Mouse (Mus musculus) neural tube, embryonic 12.5 days (tissue): ENCODE results near the gene Ezh1. TPM values are rescaled to one million over a fixed set of nuclear protein-coding genes. Genes with fewer than 3 reads are reported as not detected.

Source experiments
- ATAC-seq: fragments of 200-750 bp; cut with Nextera tagmentation; 2 replicates; pipeline ENCODE4 v1.8.0; 2017; ENCODE audit warnings: low read depth, mild to moderate bottlenecking, moderate TSS enrichment, moderate library complexity; ENCODE audit not compliant: low FRiP score
- H3K27ac ChIP-seq: fragments of 300-500 bp; sonication (generic); 2 replicates; pipeline ENCODE4 v1.5.1; 2016
- H3K27me3 ChIP-seq: fragments of 300-500 bp; sonication (generic); replicated peaks from 2 replicates; pipeline ENCODE4 v1.6.1; 2016; ENCODE audit warnings: mild to moderate bottlenecking
- H3K36me3 ChIP-seq: fragments of 300-500 bp; sonication (generic); 2 replicates; pipeline ENCODE4 v1.6.1; 2016; ENCODE audit warnings: mild to moderate bottlenecking
- H3K4me1 ChIP-seq: fragments of 300-500 bp; sonication (generic); 2 replicates; pipeline ENCODE4 v1.6.1; 2016
- H3K4me2 ChIP-seq: fragments of 300-500 bp; sonication (generic); replicated peaks from 2 replicates; pipeline ENCODE4 v1.6.1; 2016; ENCODE audit warnings: mild to moderate bottlenecking
- H3K4me3 ChIP-seq: fragments of 300-500 bp; sonication (generic); 2 replicates; pipeline ENCODE4 v1.5.1; 2016
- H3K9ac ChIP-seq: fragments of 300-500 bp; sonication (generic); 2 replicates; pipeline ENCODE4 v1.6.1; 2016; ENCODE audit warnings: mild to moderate bottlenecking
- H3K9me3 ChIP-seq: fragments of 300-500 bp; sonication (generic); 2 replicates; pipeline ENCODE4 v1.6.1; 2016; ENCODE audit warnings: mild to moderate bottlenecking
- WGBS: fragments of 180-500 bp; shearing (Covaris S2); methylation state at CpG from one replicate; pipeline ENCODE4 v1.1.7; 2016; 5-methylcytosine and 5-hydroxymethylcytosine counted together
- polyA plus RNA-seq: library from polyadenylated mRNA; unstranded; fragments of >200 nt; fragmentation: Nextera tagmentation; extraction: Ambion mirVana; gene quantifications from 2 replicates; pipeline ENCODE4 v1.2.1, GENCODE M21; 2016

The Ezh1 gene
- 14.1 and 14.3 TPM in 2 replicates for polyA plus RNA-seq

DNA sequence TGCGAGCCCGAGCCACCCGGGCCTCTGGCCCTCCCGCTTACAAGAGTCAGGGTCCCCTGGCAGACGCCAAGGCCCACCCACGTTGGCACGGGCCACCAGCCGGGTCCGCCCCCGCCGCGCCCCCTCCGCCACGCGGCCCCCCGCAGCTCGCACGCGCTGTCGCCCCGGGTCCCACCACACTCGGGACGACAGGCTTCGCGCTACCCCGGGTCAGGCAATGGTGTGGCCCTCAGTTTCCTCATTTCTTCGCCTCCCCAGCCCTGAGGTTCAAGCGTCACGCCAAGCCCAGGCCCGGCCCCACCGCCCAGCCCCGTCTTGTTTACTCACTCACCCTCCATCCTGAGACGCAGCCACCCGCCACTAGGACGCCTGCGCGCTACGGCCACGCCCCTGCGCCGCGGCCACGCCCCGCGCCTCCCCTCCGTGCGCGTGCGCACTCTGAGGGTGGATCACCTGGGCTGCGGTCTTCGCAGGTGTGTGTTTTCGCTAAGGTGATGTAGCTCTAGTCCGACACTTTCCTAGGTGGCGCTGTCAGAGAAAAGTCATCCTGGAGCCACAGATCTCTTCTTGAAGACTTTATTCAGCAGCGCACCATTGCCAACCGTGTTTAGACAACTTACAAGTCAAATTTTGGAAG is at the start of gene Ezh1:
Gene Ezh1 (minus strand): TSS at position 399 of the 637 bp plus-strand sequence.
- H3K27me3 ChIP-seq, result no peaks in the 10 kb centered on the region
- H3K9me3 ChIP-seq, result no peaks in the 10 kb centered on the region
- WGBS, result 2% methylated on average over 56 of the region's 56 CpGs
- H3K4me2 ChIP-seq, result peak within 1 kb of the TSS; percentile 97
- ATAC-seq, result peak; percentile 83
- no peak within 1 kb of the TSS for H3K27ac ChIP-seq
- peak within 1 kb of the TSS; percentile 81 for H3K4me3 ChIP-seq
- peak within 1 kb of the TSS; percentile 85 for H3K9ac ChIP-seq
- H3K36me3 ChIP-seq, result no peaks in the 10 kb centered on the region
- peaks cover 17% of the 10 kb centered on the region; the same call in 1 of the 2 replicates for H3K4me1 ChIP-seq

DNA sequence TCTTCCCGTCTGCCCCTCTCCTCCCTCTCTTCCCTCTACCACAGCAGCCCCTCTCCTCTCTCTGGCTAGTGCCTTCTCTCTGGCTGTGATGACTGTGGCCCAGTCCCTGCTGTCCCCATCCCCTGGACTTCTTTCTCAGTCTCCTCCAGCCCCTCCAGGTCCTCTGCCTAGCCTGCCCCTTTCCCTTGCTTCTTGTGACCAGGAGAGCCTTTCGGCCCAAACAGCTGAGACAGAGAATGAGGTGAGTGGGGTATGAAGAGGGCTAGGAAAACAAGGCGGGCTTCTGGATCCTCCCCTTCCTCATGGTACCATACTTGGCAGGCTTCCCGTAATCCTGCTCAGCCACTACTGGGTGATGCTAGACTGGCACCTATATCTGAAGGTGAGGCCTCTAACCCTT is 49.0 kb upstream of the Ezh1 start:
- Histone ChIP-seq H3K27ac (no peak overlapping the region), H3K36me3 (0 out of 2 replicates have a peak, but pooled peaks cover 6% of the 10 kb centered on the region), H3K4me1 (peaks cover 24% of the 10 kb centered on the region), H3K9ac (no peak overlapping the region), H3K27me3 (no peaks in the 10 kb centered on the region), H3K4me3 (no peak overlapping the region), H3K4me2 (no peak overlapping the region), H3K9me3 (no peaks in the 10 kb centered on the region)
- 74% methylated on average over 4 of the region's 4 CpGs for WGBS
- no peak for ATAC-seq

DNA sequence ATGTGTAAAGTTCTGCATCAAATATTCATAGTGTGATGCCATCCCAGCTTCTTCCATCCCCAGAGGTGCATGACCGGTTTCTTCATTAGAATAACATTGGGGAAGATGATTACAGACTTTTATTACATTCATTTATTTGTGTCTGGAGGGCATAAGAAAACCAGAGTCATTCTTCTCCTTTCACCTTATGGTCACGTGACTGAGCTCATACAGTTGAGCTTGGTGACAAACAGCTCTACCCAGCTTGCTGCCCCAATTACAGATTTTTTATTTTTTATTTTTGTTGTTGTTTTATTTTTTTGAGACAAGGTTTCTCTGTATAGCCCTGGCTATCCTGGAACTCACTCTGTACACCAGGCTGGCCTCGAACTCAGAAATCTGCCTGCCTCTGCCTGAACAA is 46.2 kb upstream of the Ezh1 start:
- WGBS, result 86% methylated on average over 3 of the region's 3 CpGs
- H3K36me3 ChIP-seq, result 0 out of 2 replicates have a peak, but pooled peaks cover 6% of the 10 kb centered on the region
- H3K9me3 ChIP-seq, result no peaks in the 10 kb centered on the region
- H3K4me3 ChIP-seq, result no peak overlapping the region
- H3K9ac ChIP-seq, result no peak overlapping the region
- H3K4me1 ChIP-seq, result peaks cover 15% of the 10 kb centered on the region
- ATAC-seq, result no peak
- peaks cover 12% of the 10 kb centered on the region; the same call in 1 of the 2 replicates for H3K27me3 ChIP-seq
- H3K27ac ChIP-seq, result no peak overlapping the region
- H3K4me2 ChIP-seq, result no peak overlapping the region

DNA sequence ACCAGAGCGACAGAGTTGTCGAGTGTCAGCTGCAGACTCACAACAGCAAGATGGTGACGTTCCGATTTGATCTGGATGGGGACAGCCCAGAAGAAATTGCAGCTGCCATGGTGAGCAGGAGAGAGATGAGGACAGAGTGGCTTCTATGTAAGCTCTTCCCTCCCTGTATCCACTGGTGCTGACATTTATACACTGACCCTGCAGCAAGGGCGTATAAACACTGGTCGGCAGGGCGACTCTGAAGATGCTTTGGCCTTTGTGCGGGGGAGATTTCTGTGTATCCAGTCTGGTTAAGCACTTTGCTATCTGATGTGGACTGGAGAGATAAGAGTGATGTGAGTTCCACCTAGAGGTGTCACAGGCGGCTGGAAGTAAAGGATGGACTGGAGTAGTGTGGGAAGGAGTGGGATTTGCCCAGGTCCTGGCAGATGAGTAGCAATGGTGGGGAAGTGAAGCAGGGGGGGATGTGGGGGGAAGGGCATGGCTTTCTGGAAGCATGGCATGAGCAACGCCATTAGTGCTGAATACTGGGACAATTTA is 43.4 kb upstream of the Ezh1 start:
- Histone ChIP-seq H3K9ac (no peak overlapping the region), H3K4me1 (peaks cover 7% of the 10 kb centered on the region), H3K9me3 (no peaks in the 10 kb centered on the region), H3K27me3 (peaks cover 33% of the 10 kb centered on the region), H3K27ac (no peak overlapping the region), H3K4me2 (no peak overlapping the region), H3K36me3 (no peaks in the 10 kb centered on the region), H3K4me3 (no peak overlapping the region)
- no peak for ATAC-seq
- 38% methylated on average over 10 of the region's 10 CpGs for WGBS

DNA sequence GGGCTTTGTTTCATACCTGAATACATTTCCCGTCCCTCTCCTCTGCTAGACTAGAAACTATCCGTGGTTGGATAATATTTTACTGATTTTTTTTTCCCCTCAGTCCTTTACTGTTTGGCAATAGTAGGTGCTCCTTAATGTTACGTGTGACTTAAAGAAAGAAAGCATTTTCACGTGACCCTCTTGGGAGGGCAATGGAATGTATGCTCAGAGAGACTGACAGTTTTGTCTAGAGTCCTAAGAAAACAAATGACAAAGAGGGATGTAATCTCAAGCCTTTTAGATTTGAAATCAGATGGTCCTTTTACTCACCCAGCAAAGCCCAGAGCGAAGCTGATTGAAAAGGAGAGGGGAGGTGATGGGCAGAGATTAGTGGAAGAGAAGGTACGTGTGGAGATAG is 39.6 kb upstream of the Ezh1 start:
- ATAC-seq, result no peak

DNA sequence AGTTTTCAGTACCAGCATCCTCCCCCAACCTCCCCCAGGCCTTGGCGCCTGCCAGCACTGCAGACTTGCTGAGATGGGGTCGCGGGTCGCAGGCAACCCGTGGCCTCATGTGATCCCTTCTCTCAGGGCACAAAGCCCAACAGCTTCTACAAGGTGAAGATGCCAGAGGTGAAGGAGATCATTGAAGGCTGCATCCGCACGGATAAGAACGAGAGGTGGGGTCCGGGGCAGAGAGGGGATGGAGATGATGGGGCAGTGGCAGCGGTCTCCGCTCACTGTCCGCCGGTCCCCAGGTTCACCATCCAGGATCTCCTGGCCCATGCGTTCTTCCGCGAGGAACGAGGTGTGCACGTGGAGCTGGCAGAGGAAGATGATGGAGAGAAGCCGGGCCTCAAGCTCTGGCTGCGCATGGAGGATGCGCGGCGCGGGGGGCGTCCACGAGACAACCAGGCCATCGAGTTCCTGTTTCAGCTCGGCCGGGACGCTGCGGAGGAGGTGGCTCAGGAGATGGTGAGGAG is 38.8 kb upstream of the Ezh1 start:
- peak overlapping the region; percentile 27 for H3K4me3 ChIP-seq
- 2% methylated on average over 31 of the region's 31 CpGs for WGBS
- no peak for ATAC-seq
- H3K27me3 ChIP-seq, result peaks cover 71% of the 10 kb centered on the region
- H3K27ac ChIP-seq, result no peak overlapping the region
- peak overlapping the region; percentile 22; the same call in 1 of the 2 replicates for H3K9ac ChIP-seq
- H3K9me3 ChIP-seq, result no peaks in the 10 kb centered on the region
- peak overlapping the region; percentile 61 for H3K4me2 ChIP-seq
- peaks cover 42% of the 10 kb centered on the region for H3K4me1 ChIP-seq
- H3K36me3 ChIP-seq, result no peaks in the 10 kb centered on the region

More for the DNA sequence above, 39.6 kb upstream of the Ezh1 start:
- H3K27ac ChIP-seq, result no peak overlapping the region
- no peak overlapping the region for H3K4me2 ChIP-seq
- H3K9me3 ChIP-seq, result no peaks in the 10 kb centered on the region
- no peak overlapping the region for H3K9ac ChIP-seq
- no peaks in the 10 kb centered on the region for H3K36me3 ChIP-seq
- H3K4me3 ChIP-seq, result no peak overlapping the region
- peaks cover 69% of the 10 kb centered on the region for H3K27me3 ChIP-seq
- WGBS, result 31% methylated on average over 6 of the region's 6 CpGs
- H3K4me1 ChIP-seq, result peaks cover 33% of the 10 kb centered on the region

DNA sequence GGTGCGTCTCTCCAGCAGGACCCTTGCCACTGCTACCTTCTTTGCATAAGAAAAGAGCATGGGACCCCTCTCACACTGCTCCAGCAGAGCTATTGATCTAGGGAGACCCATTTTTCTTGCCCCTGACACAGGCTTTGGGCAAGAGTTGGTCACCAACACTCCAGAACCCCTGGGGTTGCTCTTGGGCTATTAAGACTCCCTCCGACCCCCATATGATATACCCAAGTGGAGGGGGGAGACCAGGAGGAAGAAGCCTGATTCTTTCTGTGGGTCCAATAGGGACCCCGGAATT is 37.7 kb upstream of the Ezh1 start:
- Histone ChIP-seq H3K27me3 (peaks cover 69% of the 10 kb centered on the region), H3K9me3 (no peaks in the 10 kb centered on the region), H3K4me1 (peaks cover 53% of the 10 kb centered on the region), H3K9ac (no peak overlapping the region), H3K4me3 (no peak overlapping the region), H3K36me3 (no peaks in the 10 kb centered on the region; the same call in 1 of the 2 replicates), H3K4me2 (peak overlapping the region; percentile 95; the same call in 1 of the 2 replicates), H3K27ac (no peak overlapping the region)
- WGBS, result 5% methylated on average over 3 of the region's 3 CpGs
- no peak for ATAC-seq

DNA sequence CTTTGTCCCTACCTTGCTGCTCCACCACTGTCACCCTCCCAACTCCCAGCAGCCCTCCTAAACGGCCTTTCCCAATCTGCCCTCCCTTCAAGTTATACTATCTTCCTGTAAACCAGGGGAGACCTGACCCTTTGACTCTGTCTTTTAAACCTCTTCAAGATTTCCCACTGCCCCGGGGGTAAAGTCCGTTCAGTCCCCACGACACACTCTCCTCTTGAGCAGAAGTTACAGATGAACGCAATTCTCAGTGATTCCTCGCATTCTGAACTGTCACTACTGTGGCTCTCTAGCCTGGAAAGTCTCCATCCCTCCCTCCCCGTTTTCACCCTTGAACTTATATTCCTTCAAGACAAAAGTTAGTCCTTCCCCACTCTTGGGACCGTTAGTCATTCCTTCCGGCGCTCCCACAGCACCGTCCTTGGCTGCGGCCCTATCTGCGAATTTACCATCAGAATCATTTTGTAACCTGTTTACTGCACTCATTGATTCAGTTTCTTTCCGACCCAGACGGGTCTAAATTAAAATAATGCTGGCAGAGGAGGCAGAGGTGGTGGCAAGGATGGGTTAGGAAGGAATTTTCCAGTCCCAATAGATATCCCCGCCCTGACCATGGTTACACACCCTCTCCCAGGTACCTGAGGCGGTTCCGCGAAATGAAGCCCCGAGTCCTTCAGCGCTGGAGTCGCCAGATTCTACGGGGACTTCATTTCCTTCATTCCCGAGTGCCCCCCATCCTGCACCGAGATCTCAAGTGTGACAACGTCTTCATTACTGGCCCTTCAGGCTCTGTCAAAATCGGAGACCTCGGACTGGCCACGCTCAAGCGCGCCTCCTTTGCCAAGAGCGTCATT is 37.1 kb upstream of the Ezh1 start:
- peaks cover 64% of the 10 kb centered on the region for H3K27me3 ChIP-seq
- no peak overlapping the region for H3K9ac ChIP-seq
- H3K27ac ChIP-seq, result no peak overlapping the region
- WGBS, result 3% methylated on average over 32 of the region's 32 CpGs
- H3K4me2 ChIP-seq, result peak overlapping the region; percentile 95
- H3K9me3 ChIP-seq, result no peaks in the 10 kb centered on the region
- peaks cover 58% of the 10 kb centered on the region for H3K4me1 ChIP-seq
- ATAC-seq, result no peak
- H3K4me3 ChIP-seq, result no peak overlapping the region
- peaks cover 4% of the 10 kb centered on the region; the same call in 1 of the 2 replicates for H3K36me3 ChIP-seq

DNA sequence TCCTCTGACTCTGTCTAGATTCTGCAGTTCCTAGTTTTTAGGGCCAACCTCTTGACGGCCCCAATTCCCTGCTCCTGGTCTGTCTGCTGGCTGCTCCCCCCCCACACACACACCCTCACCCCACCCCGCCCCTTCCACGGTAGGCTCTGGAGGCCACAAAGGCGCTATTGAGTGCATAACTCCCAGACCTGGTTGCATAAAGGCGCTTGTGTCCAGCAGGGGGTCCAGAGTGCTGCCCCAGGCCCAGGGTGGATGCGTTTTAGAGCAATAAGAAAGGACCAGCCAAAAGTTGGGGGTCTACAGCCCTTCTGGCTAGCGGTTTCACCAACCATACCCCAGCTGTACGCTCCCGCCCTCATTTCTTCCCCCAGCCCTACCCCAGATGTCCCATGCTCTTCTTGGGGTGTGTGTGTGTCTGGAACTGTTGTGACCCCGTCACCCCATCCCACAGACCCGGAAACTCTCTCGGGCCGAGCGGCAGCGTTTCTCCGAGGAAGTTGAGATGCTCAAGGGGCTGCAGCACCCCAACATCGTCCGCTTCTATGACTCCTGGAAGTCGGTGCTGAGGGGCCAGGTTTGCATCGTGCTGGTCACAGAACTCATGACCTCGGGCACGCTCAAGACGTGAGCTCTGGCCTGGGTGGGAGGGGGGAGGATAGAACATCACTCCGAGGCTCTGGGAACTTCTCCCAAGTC is 36.2 kb upstream of the Ezh1 start:
- peak overlapping the region; percentile 95 for H3K4me2 ChIP-seq
- H3K4me3 ChIP-seq, result peak overlapping the region; percentile 45
- peaks cover 59% of the 10 kb centered on the region for H3K27me3 ChIP-seq
- H3K4me1 ChIP-seq, result peaks cover 58% of the 10 kb centered on the region
- no peak overlapping the region for H3K27ac ChIP-seq
- peaks cover 4% of the 10 kb centered on the region; the same call in 1 of the 2 replicates for H3K36me3 ChIP-seq
- WGBS, result 1% methylated on average over 24 of the region's 24 CpGs
- no peaks in the 10 kb centered on the region for H3K9me3 ChIP-seq
- ATAC-seq, result no peak
- H3K9ac ChIP-seq, result no peak overlapping the region

DNA sequence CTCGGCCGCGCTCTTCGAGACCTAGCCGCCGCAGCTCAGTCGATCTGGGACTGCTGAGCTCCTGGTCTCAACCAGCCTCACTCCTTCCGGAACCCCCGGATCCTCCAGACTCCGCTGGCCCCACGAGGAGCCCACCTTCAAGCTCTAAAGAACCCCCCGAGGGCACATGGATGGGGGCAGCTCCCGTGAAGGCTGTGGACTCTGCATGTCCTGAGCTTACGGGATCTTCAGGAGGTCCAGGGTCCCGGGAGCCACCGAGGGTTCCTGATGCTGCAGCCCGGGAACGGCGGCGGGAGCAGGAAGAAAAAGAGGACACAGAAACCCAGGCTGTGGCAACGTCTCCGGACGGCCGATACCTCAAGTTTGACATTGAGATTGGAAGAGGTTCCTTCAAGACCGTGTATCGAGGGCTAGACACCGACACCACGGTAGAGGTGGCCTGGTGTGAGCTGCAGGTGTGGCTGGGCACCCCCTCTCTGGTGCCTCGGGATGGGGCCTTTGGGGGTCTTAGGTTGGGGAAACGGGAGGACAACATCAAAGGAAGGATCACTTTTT is 34.6 kb upstream of the Ezh1 start:
- Histone ChIP-seq H3K4me2 (peak overlapping the region; percentile 95), H3K36me3 (peaks cover 7% of the 10 kb centered on the region; the same call in 1 of the 2 replicates), H3K4me1 (peaks cover 58% of the 10 kb centered on the region), H3K27ac (no peak overlapping the region), H3K4me3 (peak overlapping the region; percentile 45), H3K9ac (peak overlapping the region; percentile 72), H3K27me3 (peaks cover 51% of the 10 kb centered on the region), H3K9me3 (no peaks in the 10 kb centered on the region)
- peak; percentile 35 for ATAC-seq
- WGBS, result under 1% methylated on average over 30 of the region's 30 CpGs

DNA sequence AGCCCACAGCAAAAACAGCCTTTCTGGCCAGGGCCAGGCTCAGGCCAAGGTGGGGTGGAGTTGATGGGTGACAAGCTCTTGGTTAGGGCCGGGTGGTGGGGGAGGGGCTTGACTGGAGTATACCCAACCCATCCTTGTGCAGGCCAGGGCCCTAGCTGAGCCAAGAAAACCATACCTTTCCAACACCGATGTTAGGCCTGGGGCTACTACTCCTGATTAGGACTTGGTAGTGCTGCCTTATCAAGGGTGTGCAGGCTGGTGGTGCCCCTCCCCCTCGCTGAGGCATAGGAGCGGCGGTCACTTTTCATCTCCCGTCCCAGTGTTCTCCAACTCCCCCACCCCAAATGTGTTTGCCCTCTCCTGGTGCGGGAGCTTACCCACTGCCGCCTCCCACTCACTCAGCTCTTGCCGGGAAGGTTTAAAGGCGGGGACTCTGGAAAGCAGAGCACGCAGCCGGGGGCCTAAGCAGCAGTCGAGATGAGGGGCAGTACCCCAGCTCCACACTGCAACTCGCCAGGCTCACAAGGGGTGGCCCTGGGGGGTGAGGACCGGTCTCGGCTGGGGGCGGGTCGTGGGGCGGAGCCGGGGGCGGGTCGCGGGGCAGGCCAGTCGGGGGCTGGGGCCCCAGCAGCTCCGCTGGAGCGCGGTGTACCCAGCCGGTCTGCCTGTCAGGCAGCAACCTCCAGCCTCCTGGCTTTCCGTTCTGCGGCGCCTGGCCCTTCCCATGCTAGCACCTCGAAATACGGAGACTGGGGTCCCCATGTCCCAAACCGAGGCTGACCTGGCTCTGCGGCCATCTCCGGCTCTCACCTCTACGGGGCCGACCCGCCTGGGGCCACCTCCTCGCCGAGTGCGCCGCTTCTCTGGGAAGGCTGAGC is 33.9 kb upstream of the Ezh1 start, which contains the start of gene Wnk4:
Gene Wnk4 (plus strand): TSS at position 620 of the 878 bp plus-strand sequence.
- peaks cover 7% of the 10 kb centered on the region; the same call in 1 of the 2 replicates for H3K36me3 ChIP-seq

More for the DNA sequence above, 33.9 kb upstream of the Ezh1 start, which contains the start of gene Wnk4:
- ATAC-seq, result peak; percentile 73
- Histone ChIP-seq H3K9ac (peak within 1 kb of the TSS; percentile 72), H3K27me3 (peaks cover 44% of the 10 kb centered on the region), H3K4me2 (peak within 1 kb of the TSS; percentile 95), H3K9me3 (no peaks in the 10 kb centered on the region), H3K27ac (no peak within 1 kb of the TSS), H3K4me3 (peak within 1 kb of the TSS; percentile 45), H3K4me1 (peaks cover 56% of the 10 kb centered on the region)
- under 1% methylated on average over 43 of the region's 43 CpGs for WGBS
